Mouse (Mus musculus): ENCODE data around the gene Tada2a. TPM values are rescaled to one million over a fixed set of nuclear protein-coding genes. Genes with fewer than 3 reads are reported as not detected.

The Tada2a gene
- polyA plus RNA-seq, 1 experiment from 2014 or later, result 31.5 TPM

DNA sequence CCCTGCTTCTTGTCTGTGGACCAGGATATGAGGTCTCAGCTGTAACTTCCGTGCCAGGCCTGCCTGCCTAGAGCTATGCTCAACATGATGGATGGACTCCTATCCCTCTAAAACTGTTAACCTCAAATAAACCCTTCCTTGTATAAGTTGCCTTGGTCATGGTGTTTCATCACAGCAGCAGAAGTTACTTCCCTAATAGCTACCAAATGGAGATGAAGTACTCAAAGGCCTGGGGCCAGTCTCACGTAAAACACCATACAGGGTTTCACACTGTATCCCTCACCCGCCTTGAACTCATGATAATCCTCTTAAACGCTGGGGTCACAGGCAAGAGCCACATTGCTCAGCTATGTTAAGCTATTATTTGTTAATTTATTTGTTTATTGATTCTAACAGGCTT is 12.0 kb downstream of the Tada2a start:
- no peak overlapping the region for H3K9ac ChIP-seq (ENCODE audit: low read depth, low read length)
- H3K9me3 ChIP-seq (replicated peaks; ENCODE audit: control insufficient read depth, low read length, poor library complexity, severe bottlenecking), result no peaks in the 10 kb centered on the region
- no peak overlapping the region for H3K27ac ChIP-seq (ENCODE audit: low read length)
- no peak for ATAC-seq
- H3K4me1 ChIP-seq (ENCODE audit: control insufficient read depth, insufficient read depth, low read length), result 0 out of 2 replicates have a peak, but pooled peaks cover 3% of the 10 kb centered on the region
- 88% methylated on average over 4 of the region's 4 CpGs for WGBS
- H3K36me3 ChIP-seq (ENCODE audit: control insufficient read depth, insufficient read depth, low read length), result peaks cover 27% of the 10 kb centered on the region
- no peak overlapping the region for H3K4me3 ChIP-seq (ENCODE audit: low read depth, low read length)
- no peaks in the 10 kb centered on the region for H3K27me3 ChIP-seq (ENCODE audit: control insufficient read depth, insufficient read depth, low read depth, low read length)
- no peak overlapping the region for H3K4me2 ChIP-seq (ENCODE audit: low read length)

DNA sequence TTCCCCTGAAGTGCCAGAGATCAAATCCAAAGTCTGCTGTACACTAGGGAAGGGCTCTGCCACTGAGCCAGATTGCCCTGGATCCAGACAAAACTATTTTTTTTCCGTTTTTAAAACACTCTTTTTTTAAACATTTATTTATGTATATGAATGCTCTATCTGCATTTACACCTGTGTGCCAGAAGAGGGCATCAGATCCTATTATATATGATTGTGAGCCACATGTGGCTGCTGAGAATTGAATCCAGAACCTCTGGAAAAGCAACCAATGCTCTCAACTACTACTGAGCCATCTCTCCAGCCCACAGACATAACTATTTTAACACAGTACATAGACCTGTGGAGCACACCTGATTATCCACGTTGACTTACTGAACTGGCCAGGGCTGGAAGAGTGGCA is 13.2 kb downstream of the Tada2a start:
- no peak for ATAC-seq
- Histone ChIP-seq H3K9ac (ENCODE audit: low read depth, low read length) (no peak overlapping the region), H3K4me1 (ENCODE audit: control insufficient read depth, insufficient read depth, low read length) (no peaks in the 10 kb centered on the region), H3K9me3 (replicated peaks; ENCODE audit: control insufficient read depth, low read length, poor library complexity, severe bottlenecking) (no peaks in the 10 kb centered on the region), H3K4me3 (ENCODE audit: low read depth, low read length) (no peak overlapping the region), H3K27me3 (ENCODE audit: control insufficient read depth, insufficient read depth, low read depth, low read length) (no peaks in the 10 kb centered on the region), H3K36me3 (ENCODE audit: control insufficient read depth, insufficient read depth, low read length) (peaks cover 23% of the 10 kb centered on the region), H3K4me2 (ENCODE audit: low read length) (no peak overlapping the region), H3K27ac (ENCODE audit: low read length) (no peak overlapping the region)
- 62% methylated on average over 2 of the region's 2 CpGs for WGBS

DNA sequence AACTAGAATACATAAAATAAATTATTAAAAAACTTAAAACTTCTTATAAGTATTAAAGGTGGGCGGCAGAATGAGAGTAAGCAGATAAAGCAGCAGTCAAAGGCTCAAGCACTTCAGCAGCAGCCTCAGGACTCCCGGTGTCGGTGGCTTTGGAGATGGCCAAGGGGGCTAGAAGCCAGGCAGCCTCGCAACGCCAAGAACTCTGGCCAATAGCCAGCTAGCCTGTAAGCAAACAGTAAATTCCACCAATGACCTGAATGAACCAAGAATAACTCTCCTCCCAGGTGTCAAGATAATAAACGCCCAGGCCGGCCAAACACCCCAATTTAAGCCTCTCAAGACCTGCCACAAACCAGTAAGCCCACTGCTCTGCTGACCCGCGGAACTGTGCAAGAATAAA is 13.8 kb downstream of the Tada2a start:
- WGBS, result 90% methylated on average over 9 of the region's 9 CpGs
- H3K27me3 ChIP-seq (ENCODE audit: control insufficient read depth, insufficient read depth, low read depth, low read length), result no peaks in the 10 kb centered on the region
- no peak overlapping the region for H3K27ac ChIP-seq (ENCODE audit: low read length)
- H3K4me3 ChIP-seq (ENCODE audit: low read depth, low read length), result no peak overlapping the region
- no peak for ATAC-seq
- H3K36me3 ChIP-seq (ENCODE audit: control insufficient read depth, insufficient read depth, low read length), result peaks cover 26% of the 10 kb centered on the region
- H3K4me1 ChIP-seq (ENCODE audit: control insufficient read depth, insufficient read depth, low read length), result no peaks in the 10 kb centered on the region
- no peak overlapping the region for H3K9ac ChIP-seq (ENCODE audit: low read depth, low read length)
- no peaks in the 10 kb centered on the region for H3K9me3 ChIP-seq (replicated peaks; ENCODE audit: control insufficient read depth, low read length, poor library complexity, severe bottlenecking)
- no peak overlapping the region for H3K4me2 ChIP-seq (ENCODE audit: low read length)

DNA sequence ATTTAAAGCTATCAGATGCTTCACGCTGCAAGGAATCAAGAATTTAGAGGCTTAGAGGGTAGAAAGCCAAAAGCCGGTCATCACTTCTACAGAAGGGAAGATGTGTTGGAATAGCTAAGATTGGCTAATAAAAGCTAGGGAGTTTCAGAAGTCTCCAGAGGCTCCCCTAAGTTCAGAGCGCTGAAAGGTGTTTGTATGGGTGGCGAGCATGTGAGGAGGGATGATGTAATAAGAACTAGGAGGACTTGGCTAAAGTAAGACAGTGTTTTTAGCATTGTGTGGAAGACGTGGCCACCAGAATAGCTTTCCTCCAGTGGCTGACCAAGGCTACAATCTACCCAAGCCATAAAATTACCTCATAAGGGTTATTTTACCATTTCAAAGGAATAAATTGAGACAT is 15.8 kb downstream of the Tada2a start:
- no peaks in the 10 kb centered on the region for H3K27me3 ChIP-seq (ENCODE audit: control insufficient read depth, insufficient read depth, low read depth, low read length)
- WGBS, result 95% methylated on average over 5 of the region's 5 CpGs
- no peak overlapping the region for H3K27ac ChIP-seq (ENCODE audit: low read length)
- no peak overlapping the region for H3K4me3 ChIP-seq (ENCODE audit: low read depth, low read length)
- no peaks in the 10 kb centered on the region for H3K4me1 ChIP-seq (ENCODE audit: control insufficient read depth, insufficient read depth, low read length)
- no peak overlapping the region for H3K4me2 ChIP-seq (ENCODE audit: low read length)
- no peak overlapping the region for H3K9ac ChIP-seq (ENCODE audit: low read depth, low read length)
- H3K9me3 ChIP-seq (replicated peaks; ENCODE audit: control insufficient read depth, low read length, poor library complexity, severe bottlenecking), result no peaks in the 10 kb centered on the region
- H3K36me3 ChIP-seq (ENCODE audit: control insufficient read depth, insufficient read depth, low read length), result peaks cover 29% of the 10 kb centered on the region
- ATAC-seq, result no peak

DNA sequence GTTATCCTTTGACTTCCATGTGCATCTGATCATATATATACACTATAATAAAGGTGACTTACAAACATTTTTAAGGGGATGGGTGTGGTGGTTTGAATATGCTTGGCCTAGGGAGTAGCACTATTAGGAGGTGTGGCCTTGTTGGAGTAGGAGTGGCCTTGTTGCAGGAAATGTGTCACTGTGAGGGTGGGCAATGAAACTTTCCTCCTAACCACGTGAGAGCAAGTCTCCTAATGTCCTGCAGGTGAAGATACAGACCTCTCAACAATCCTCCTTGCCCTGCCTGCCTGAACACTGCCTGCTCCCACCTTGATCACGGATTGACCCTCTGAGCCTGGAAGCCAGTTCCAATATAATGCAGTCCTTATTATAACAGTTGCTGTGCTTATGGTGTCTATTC is 22.3 kb downstream of the Tada2a start:
- H3K36me3 ChIP-seq (ENCODE audit: control insufficient read depth, insufficient read depth, low read length), result peaks cover 39% of the 10 kb centered on the region
- H3K27ac ChIP-seq (ENCODE audit: low read length), result no peak overlapping the region
- H3K4me3 ChIP-seq (ENCODE audit: low read depth, low read length), result no peak overlapping the region
- WGBS, result 74% methylated on average over 2 of the region's 2 CpGs
- no peaks in the 10 kb centered on the region for H3K27me3 ChIP-seq (ENCODE audit: control insufficient read depth, insufficient read depth, low read depth, low read length)
- H3K9me3 ChIP-seq (replicated peaks; ENCODE audit: control insufficient read depth, low read length, poor library complexity, severe bottlenecking), result no peaks in the 10 kb centered on the region
- H3K4me2 ChIP-seq (ENCODE audit: low read length), result no peak overlapping the region
- H3K4me1 ChIP-seq (ENCODE audit: control insufficient read depth, insufficient read depth, low read length), result no peaks in the 10 kb centered on the region
- no peak for ATAC-seq
- H3K9ac ChIP-seq (ENCODE audit: low read depth, low read length), result no peak overlapping the region

DNA sequence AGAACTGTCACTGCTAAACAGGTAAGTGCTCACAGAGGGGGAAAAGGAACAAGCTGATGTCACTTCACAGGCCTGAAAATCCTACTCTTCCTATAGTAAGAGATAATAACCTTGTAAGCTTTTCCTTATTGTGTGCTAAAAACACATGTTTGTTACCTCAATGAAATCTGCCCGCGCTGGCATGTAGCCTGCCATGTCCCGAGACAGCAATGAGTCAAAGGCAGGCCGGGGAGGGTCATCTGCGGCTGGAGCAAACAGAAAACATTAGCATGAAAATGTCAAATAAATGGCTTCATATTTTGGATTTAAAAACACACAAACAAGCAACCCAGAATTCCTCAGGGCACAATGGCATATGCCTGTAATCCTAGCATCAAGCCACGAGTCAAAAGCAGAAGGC is 25.4 kb downstream of the Tada2a start:
- Histone ChIP-seq H3K9ac (ENCODE audit: low read depth, low read length) (no peak overlapping the region), H3K4me2 (ENCODE audit: low read length) (no peak overlapping the region), H3K4me1 (ENCODE audit: control insufficient read depth, insufficient read depth, low read length) (no peaks in the 10 kb centered on the region), H3K36me3 (ENCODE audit: control insufficient read depth, insufficient read depth, low read length) (peaks cover 33% of the 10 kb centered on the region), H3K9me3 (replicated peaks; ENCODE audit: control insufficient read depth, low read length, poor library complexity, severe bottlenecking) (no peaks in the 10 kb centered on the region), H3K27ac (ENCODE audit: low read length) (no peak overlapping the region), H3K4me3 (ENCODE audit: low read depth, low read length) (no peak overlapping the region), H3K27me3 (ENCODE audit: control insufficient read depth, insufficient read depth, low read depth, low read length) (no peaks in the 10 kb centered on the region)
- ATAC-seq, result no peak
- 95% methylated on average over 6 of the region's 6 CpGs for WGBS

DNA sequence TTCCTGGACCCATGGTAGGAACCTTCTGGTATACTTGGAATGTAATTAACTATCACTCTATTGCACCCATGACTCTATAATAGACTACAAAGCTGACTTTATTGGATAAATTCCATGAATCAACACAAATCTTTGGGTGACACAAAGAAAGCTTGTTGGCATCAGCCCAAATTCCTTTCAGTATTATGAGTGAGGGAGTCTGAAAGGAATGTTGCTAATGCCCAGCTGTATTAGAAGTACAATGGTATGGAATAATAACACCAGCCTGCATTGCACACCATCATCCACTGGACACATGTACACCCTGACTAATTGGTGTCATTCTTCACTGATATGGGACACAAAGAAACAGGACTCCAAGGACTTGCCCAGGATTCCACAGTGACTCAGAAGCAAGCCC is 28.2 kb downstream of the Tada2a start:
- no peak overlapping the region for H3K9ac ChIP-seq (ENCODE audit: low read depth, low read length)
- H3K4me3 ChIP-seq (ENCODE audit: low read depth, low read length), result no peak overlapping the region
- ATAC-seq, result no peak
- H3K27me3 ChIP-seq (ENCODE audit: control insufficient read depth, insufficient read depth, low read depth, low read length), result no peaks in the 10 kb centered on the region
- peaks cover 37% of the 10 kb centered on the region for H3K36me3 ChIP-seq (ENCODE audit: control insufficient read depth, insufficient read depth, low read length)
- H3K27ac ChIP-seq (ENCODE audit: low read length), result no peak overlapping the region
- H3K9me3 ChIP-seq (replicated peaks; ENCODE audit: control insufficient read depth, low read length, poor library complexity, severe bottlenecking), result no peaks in the 10 kb centered on the region
- no peak overlapping the region for H3K4me2 ChIP-seq (ENCODE audit: low read length)
- no peaks in the 10 kb centered on the region for H3K4me1 ChIP-seq (ENCODE audit: control insufficient read depth, insufficient read depth, low read length)

DNA sequence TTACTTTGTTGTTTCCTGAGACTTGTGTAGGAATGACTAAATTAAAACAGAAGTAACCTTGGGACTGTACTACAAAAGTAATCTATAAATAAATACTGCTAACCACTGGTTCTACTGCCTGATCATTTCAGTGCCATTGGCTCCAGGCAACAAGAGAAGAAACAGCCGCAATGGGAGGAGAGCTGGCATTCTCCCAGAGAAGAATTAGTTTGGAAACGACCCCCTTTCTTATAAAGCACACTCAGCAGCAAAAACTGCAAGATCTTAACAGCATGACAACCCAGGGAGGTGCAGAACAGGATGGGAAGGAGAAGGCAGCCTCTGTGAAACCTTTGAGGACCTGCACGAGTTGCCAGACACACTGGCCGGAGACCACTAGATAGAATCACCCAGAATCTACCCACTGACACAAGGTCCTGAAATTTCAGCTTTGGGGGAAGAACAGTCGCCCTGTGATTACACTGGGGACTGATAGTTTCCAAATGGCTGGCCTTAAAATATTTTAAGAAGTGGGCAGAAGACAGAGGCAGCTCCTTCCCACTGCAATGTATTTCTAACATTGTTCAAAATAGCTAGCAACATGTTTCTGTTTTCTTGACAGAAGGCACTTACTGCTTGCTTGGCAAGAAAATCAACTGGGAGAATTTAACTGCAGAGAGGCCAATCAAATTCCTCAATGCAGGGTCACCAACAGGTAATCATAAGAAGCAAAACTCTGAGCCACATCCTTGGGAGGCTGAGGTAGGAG is 32.0 kb downstream of the Tada2a start:
- Histone ChIP-seq H3K36me3 (ENCODE audit: control insufficient read depth, insufficient read depth, low read length) (peaks cover 20% of the 10 kb centered on the region), H3K27me3 (ENCODE audit: control insufficient read depth, insufficient read depth, low read depth, low read length) (no peaks in the 10 kb centered on the region), H3K9ac (ENCODE audit: low read depth, low read length) (no peak overlapping the region), H3K4me1 (ENCODE audit: control insufficient read depth, insufficient read depth, low read length) (no peaks in the 10 kb centered on the region), H3K27ac (ENCODE audit: low read length) (no peak overlapping the region), H3K4me3 (ENCODE audit: low read depth, low read length) (no peak overlapping the region), H3K9me3 (replicated peaks; ENCODE audit: control insufficient read depth, low read length, poor library complexity, severe bottlenecking) (no peaks in the 10 kb centered on the region), H3K4me2 (ENCODE audit: low read length) (no peak overlapping the region)
- no peak for ATAC-seq
- 75% methylated on average over 5 of the region's 5 CpGs for WGBS

DNA sequence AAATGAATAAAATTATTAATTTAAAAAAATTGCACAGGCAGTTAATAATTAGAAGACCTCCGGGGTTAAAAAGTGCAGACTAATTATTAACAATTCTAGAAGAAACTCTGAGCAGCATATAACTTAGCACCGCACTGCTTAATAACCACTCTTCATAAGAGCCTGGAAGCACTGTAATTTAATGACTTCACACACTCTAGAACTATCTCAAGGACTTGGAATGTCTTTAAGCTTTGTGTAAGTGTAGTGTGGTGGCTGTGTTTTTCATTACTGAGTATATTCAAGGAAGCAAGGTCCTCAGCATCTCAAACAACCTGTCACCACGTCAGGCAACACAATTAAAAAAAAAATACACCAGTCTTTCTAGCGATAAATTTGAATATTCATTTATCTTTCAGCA is 34.3 kb downstream of the Tada2a start:
- Histone ChIP-seq H3K9me3 (replicated peaks; ENCODE audit: control insufficient read depth, low read length, poor library complexity, severe bottlenecking) (no peaks in the 10 kb centered on the region), H3K4me2 (ENCODE audit: low read length) (no peak overlapping the region), H3K4me3 (ENCODE audit: low read depth, low read length) (no peak overlapping the region), H3K4me1 (ENCODE audit: control insufficient read depth, insufficient read depth, low read length) (no peaks in the 10 kb centered on the region), H3K27ac (ENCODE audit: low read length) (no peak overlapping the region), H3K9ac (ENCODE audit: low read depth, low read length) (no peak overlapping the region), H3K36me3 (ENCODE audit: control insufficient read depth, insufficient read depth, low read length) (peaks cover 14% of the 10 kb centered on the region), H3K27me3 (ENCODE audit: control insufficient read depth, insufficient read depth, low read depth, low read length) (no peaks in the 10 kb centered on the region)
- 79% methylated on average over 4 of the region's 4 CpGs for WGBS
- ATAC-seq, result no peak
